Mouse (Mus musculus): ENCODE data around the gene Atp8b2.

GRCm38 (mm10) chr3:89961436-89961835 lies 1.9 kb downstream of the Atp8b2 start:
- TF ChIP-seq CTCF (IDR thresholded peaks at IDR 0.05; ENCODE audit: control insufficient read depth, insufficient read depth, low read length) (no peak), POLR2A (IDR thresholded peaks at IDR 0.05; ENCODE audit: borderline replicate concordance, control insufficient read depth, low read depth, low read length) (no peak)
